Mouse (Mus musculus) lung, postnatal 4 days (tissue): ENCODE measurements around the gene Vil1.
A peak's percentile ranks its signal among the peaks of the same experiment; 100 is the strongest.

Experiments used
- DNase-seq, 2 experiments: peaks; one replicate each; pipeline ENCODE4 v3.0.0; 2021

The Vil1 gene

GRCm38 (mm10) chr1:74408589-74409504, at the start of gene Vil1:
Gene Vil1, plus strand, starts transcription at chr1:74409376.
- DNase-seq: no peak

GRCm38 (mm10) chr1:74359952-74360517, 49.1 kb upstream of the Vil1 start:
- no peak for DNase-seq

GRCm38 (mm10) chr1:74361812-74362211, 47.4 kb upstream of the Vil1 start, which contains the start of gene Catip:
Gene Catip, plus strand, starts transcription at chr1:74362108.
- DNase-seq: peak; percentile 61 to 85

- no peak for DNase-seq
Observed at GRCm38 (mm10) chr1:74362325-74363229, 46.6 kb upstream of the Vil1 start.

GRCm38 (mm10) chr1:74363437-74363836, 45.7 kb upstream of the Vil1 start:
- no peak for DNase-seq

GRCm38 (mm10) chr1:74364270-74364669, 44.9 kb upstream of the Vil1 start:
- DNase-seq: no peak

GRCm38 (mm10) chr1:74367886-74368645, 41.1 kb upstream of the Vil1 start:
- peak; percentile 68 to 80 for DNase-seq

- DNase-seq: no peak
Observed at GRCm38 (mm10) chr1:74370040-74370439, 39.1 kb upstream of the Vil1 start.

GRCm38 (mm10) chr1:74373372-74373771, 35.8 kb upstream of the Vil1 start:
- DNase-seq: no peak

GRCm38 (mm10) chr1:74374980-74375379, 34.2 kb upstream of the Vil1 start, which contains the start of gene Slc11a1:
Gene Slc11a1, plus strand, starts transcription at chr1:74375195.
- DNase-seq: peak in 1 of 2 experiments; percentile 63

- no peak for DNase-seq
Observed at GRCm38 (mm10) chr1:74375561-74375960, 33.6 kb upstream of the Vil1 start.

GRCm38 (mm10) chr1:74376396-74376795, 32.8 kb upstream of the Vil1 start:
- no peak for DNase-seq

- no peak for DNase-seq
Observed at GRCm38 (mm10) chr1:74379058-74379504, 30.1 kb upstream of the Vil1 start.

- DNase-seq: no peak
Observed at GRCm38 (mm10) chr1:74380484-74380883, 28.7 kb upstream of the Vil1 start.

- no peak for DNase-seq
Observed at GRCm38 (mm10) chr1:74381588-74382021, 27.6 kb upstream of the Vil1 start.

- no peak for DNase-seq
Observed at GRCm38 (mm10) chr1:74383385-74383784, 25.8 kb upstream of the Vil1 start.

- DNase-seq: no peak
Observed at GRCm38 (mm10) chr1:74384525-74384924, 24.7 kb upstream of the Vil1 start.

GRCm38 (mm10) chr1:74385064-74385463, 24.1 kb upstream of the Vil1 start:
- no peak for DNase-seq

GRCm38 (mm10) chr1:74385531-74385930, 23.6 kb upstream of the Vil1 start:
- no peak for DNase-seq

- DNase-seq: no peak
Observed at GRCm38 (mm10) chr1:74386363-74386713, 22.8 kb upstream of the Vil1 start.

GRCm38 (mm10) chr1:74386714-74387385, 22.3 kb upstream of the Vil1 start:
- peak; percentile 95 to 97 for DNase-seq
